Mouse (Mus musculus) heart, embryonic 13.5 days (tissue): ENCODE measurements around the gene Acer3. TPM values are rescaled to one million over a fixed set of nuclear protein-coding genes. Genes with fewer than 3 reads are reported as not detected.

Experiments
- ATAC-seq: fragments of 200-750 bp; cut with Nextera tagmentation; 2 replicates; pipeline ENCODE4 v1.8.0; 2017; ENCODE audit warnings: moderate TSS enrichment; ENCODE audit not compliant: insufficient number of reproducible peaks, low FRiP score, low TSS enrichment; ENCODE audit errors: extremely low read depth
- H3K27ac ChIP-seq: fragments of 300-500 bp; sonication (generic); replicated peaks from 2 replicates; pipeline ENCODE4 v1.5.1; 2015; ENCODE audit warnings: moderate library complexity, mild to moderate bottlenecking, inconsistent platforms
- H3K27me3 ChIP-seq: fragments of 300-500 bp; sonication (generic); replicated peaks from 2 replicates; pipeline ENCODE4 v1.6.1; 2015; ENCODE audit warnings: mild to moderate bottlenecking, inconsistent platforms
- H3K36me3 ChIP-seq: fragments of 300-500 bp; sonication (generic); 2 replicates; pipeline ENCODE4 v1.6.1; 2015; ENCODE audit warnings: mild to moderate bottlenecking, inconsistent platforms
- H3K4me1 ChIP-seq: fragments of 300-500 bp; sonication (generic); 2 replicates; pipeline ENCODE4 v1.6.1; 2015; ENCODE audit warnings: inconsistent platforms
- H3K4me2 ChIP-seq: fragments of 300-500 bp; sonication (generic); 2 replicates; pipeline ENCODE4 v1.6.1; 2015; ENCODE audit warnings: inconsistent platforms, mild to moderate bottlenecking, moderate library complexity
- H3K4me3 ChIP-seq: fragments of 300-500 bp; sonication (generic); 2 replicates; pipeline ENCODE4 v1.5.1; 2015; ENCODE audit warnings: moderate library complexity, mild to moderate bottlenecking, inconsistent platforms
- H3K9ac ChIP-seq: fragments of 300-500 bp; sonication (generic); 2 replicates; pipeline ENCODE4 v1.6.1; 2015; ENCODE audit warnings: inconsistent platforms, mild to moderate bottlenecking, moderate library complexity
- H3K9me3 ChIP-seq: fragments of 300-500 bp; sonication (generic); 2 replicates; pipeline ENCODE4 v1.6.1; 2016; ENCODE audit warnings: inconsistent platforms
- WGBS: fragments of 180-500 bp; shearing (Covaris S2); methylation state at CpG from one replicate; pipeline ENCODE4 v1.1.7; 2015; ENCODE audit warnings: mixed read lengths; 5-methylcytosine and 5-hydroxymethylcytosine counted together
- polyA plus RNA-seq: library from polyadenylated mRNA; unstranded; fragments of >200 nt; fragmentation: Nextera tagmentation; extraction: Ambion mirVana; gene quantifications from 2 replicates; pipeline ENCODE4 v1.2.1, GENCODE M21; 2015

The Acer3 gene
- polyA plus RNA-seq, 1 experiment from 2014 or later = 18.9 TPM

- no peak for ATAC-seq
- peaks cover 38% of the 10 kb centered on the region for H3K4me1 ChIP-seq
- no peaks in the 10 kb centered on the region for H3K27me3 ChIP-seq
- 85% methylated on average over 3 of the region's 3 CpGs for WGBS
- H3K27ac ChIP-seq = no peak overlapping the region
- H3K36me3 ChIP-seq = peaks cover 35% of the 10 kb centered on the region
- H3K9ac ChIP-seq = no peak overlapping the region
- no peak overlapping the region for H3K4me2 ChIP-seq
- no peak overlapping the region for H3K4me3 ChIP-seq
- no peaks in the 10 kb centered on the region for H3K9me3 ChIP-seq
Measured at GRCm38 (mm10) chr7:98351523-98351922, 30.5 kb upstream of the Acer3 start.

- ATAC-seq = no peak
Measured at GRCm38 (mm10) chr7:98349821-98350220, 28.8 kb upstream of the Acer3 start.

GRCm38 (mm10) chr7:98349096-98349495, 28.1 kb upstream of the Acer3 start:
- Histone ChIP-seq H3K4me2 (no peak overlapping the region), H3K9ac (no peak overlapping the region), H3K27ac (no peak overlapping the region), H3K27me3 (no peaks in the 10 kb centered on the region; the same call in 1 of the 2 replicates), H3K9me3 (no peaks in the 10 kb centered on the region), H3K4me1 (peaks cover 21% of the 10 kb centered on the region), H3K36me3 (peaks cover 32% of the 10 kb centered on the region), H3K4me3 (no peak overlapping the region)
- 8% methylated on average over 5 of the region's 5 CpGs for WGBS
- ATAC-seq = no peak

More at GRCm38 (mm10) chr7:98349821-98350220, 28.8 kb upstream of the Acer3 start:
- Histone ChIP-seq H3K9me3 (no peaks in the 10 kb centered on the region), H3K27ac (no peak overlapping the region), H3K36me3 (peaks cover 32% of the 10 kb centered on the region), H3K4me3 (no peak overlapping the region), H3K4me2 (no peak overlapping the region), H3K4me1 (peaks cover 24% of the 10 kb centered on the region), H3K27me3 (no peaks in the 10 kb centered on the region; the same call in 1 of the 2 replicates), H3K9ac (no peak overlapping the region)
- 87% methylated on average over 6 of the region's 6 CpGs for WGBS

- no peak overlapping the region for H3K27ac ChIP-seq
- no peak overlapping the region for H3K9ac ChIP-seq
- no peaks in the 10 kb centered on the region; the same call in 1 of the 2 replicates for H3K27me3 ChIP-seq
- H3K4me2 ChIP-seq = no peak overlapping the region
- peaks cover 17% of the 10 kb centered on the region for H3K4me1 ChIP-seq
- H3K9me3 ChIP-seq = no peaks in the 10 kb centered on the region
- H3K36me3 ChIP-seq = peaks cover 32% of the 10 kb centered on the region
- ATAC-seq = no peak
- no peak overlapping the region for H3K4me3 ChIP-seq
- whole genome bisulfite sequencing = 43% methylated on average over 7 of the region's 7 CpGs
Measured at GRCm38 (mm10) chr7:98348043-98348442, 27.0 kb upstream of the Acer3 start.

GRCm38 (mm10) chr7:98347471-98347870, 26.5 kb upstream of the Acer3 start:
- WGBS = 38% methylated on average over 5 of the region's 5 CpGs
- Histone ChIP-seq H3K27ac (no peak overlapping the region), H3K27me3 (peaks cover 4% of the 10 kb centered on the region), H3K4me1 (peaks cover 17% of the 10 kb centered on the region), H3K4me2 (no peak overlapping the region), H3K9me3 (no peaks in the 10 kb centered on the region), H3K4me3 (no peak overlapping the region), H3K9ac (no peak overlapping the region), H3K36me3 (peaks cover 26% of the 10 kb centered on the region)
- no peak for ATAC-seq

GRCm38 (mm10) chr7:98345036-98345435, 24.0 kb upstream of the Acer3 start:
- Histone ChIP-seq H3K9me3 (no peaks in the 10 kb centered on the region), H3K27me3 (peaks cover 5% of the 10 kb centered on the region), H3K36me3 (peaks cover 3% of the 10 kb centered on the region), H3K4me1 (peaks cover 22% of the 10 kb centered on the region), H3K4me2 (no peak overlapping the region), H3K9ac (no peak overlapping the region), H3K27ac (no peak overlapping the region), H3K4me3 (no peak overlapping the region)
- no peak for ATAC-seq
- WGBS = 26% methylated on average over 6 of the region's 6 CpGs

- Histone ChIP-seq H3K9me3 (no peaks in the 10 kb centered on the region), H3K4me2 (no peak overlapping the region), H3K9ac (no peak overlapping the region), H3K4me3 (no peak overlapping the region), H3K4me1 (peaks cover 22% of the 10 kb centered on the region), H3K27ac (no peak overlapping the region), H3K27me3 (peaks cover 5% of the 10 kb centered on the region), H3K36me3 (no peaks in the 10 kb centered on the region)
- no peak for ATAC-seq
- WGBS = 25% methylated on average over 3 of the region's 3 CpGs
Measured at GRCm38 (mm10) chr7:98344361-98344760, 23.4 kb upstream of the Acer3 start.

GRCm38 (mm10) chr7:98342249-98342648, 21.2 kb upstream of the Acer3 start:
- 51% methylated on average over 3 of the region's 3 CpGs for WGBS
- Histone ChIP-seq H3K9ac (no peak overlapping the region), H3K27me3 (peaks cover 5% of the 10 kb centered on the region), H3K9me3 (no peaks in the 10 kb centered on the region), H3K4me3 (no peak overlapping the region), H3K36me3 (no peaks in the 10 kb centered on the region), H3K4me2 (no peak overlapping the region), H3K27ac (no peak overlapping the region), H3K4me1 (peaks cover 12% of the 10 kb centered on the region; the same call in 1 of the 2 replicates)
- ATAC-seq = no peak

- peaks cover 5% of the 10 kb centered on the region for H3K27me3 ChIP-seq
- no peak overlapping the region for H3K27ac ChIP-seq
- H3K36me3 ChIP-seq = no peaks in the 10 kb centered on the region
- H3K4me3 ChIP-seq = peak overlapping the region; percentile 52
- no peak for ATAC-seq
- no peaks in the 10 kb centered on the region for H3K9me3 ChIP-seq
- peak overlapping the region; percentile 84 for H3K9ac ChIP-seq
- peak overlapping the region; percentile 86 for H3K4me2 ChIP-seq
- H3K4me1 ChIP-seq = peaks cover 12% of the 10 kb centered on the region; the same call in 1 of the 2 replicates
- WGBS = under 1% methylated on average over 13 of the region's 13 CpGs
Measured at GRCm38 (mm10) chr7:98341475-98341874, 20.5 kb upstream of the Acer3 start.

- Histone ChIP-seq H3K9me3 (no peaks in the 10 kb centered on the region), H3K4me1 (peaks cover 12% of the 10 kb centered on the region; the same call in 1 of the 2 replicates), H3K36me3 (no peaks in the 10 kb centered on the region), H3K4me2 (no peak overlapping the region), H3K27me3 (peaks cover 5% of the 10 kb centered on the region), H3K27ac (no peak overlapping the region), H3K9ac (no peak overlapping the region), H3K4me3 (no peak overlapping the region)
- 38% methylated on average over 5 of the region's 5 CpGs for WGBS
- no peak for ATAC-seq
Measured at GRCm38 (mm10) chr7:98340343-98340742, 19.3 kb upstream of the Acer3 start.

- H3K27ac ChIP-seq = no peak overlapping the region
- ATAC-seq = no peak
Measured at GRCm38 (mm10) chr7:98333987-98334386, 13.0 kb upstream of the Acer3 start.

GRCm38 (mm10) chr7:98333507-98333906, 12.5 kb upstream of the Acer3 start:
- ATAC-seq = no peak
- Histone ChIP-seq H3K4me1 (peaks cover 54% of the 10 kb centered on the region), H3K9me3 (no peaks in the 10 kb centered on the region), H3K4me3 (no peak overlapping the region), H3K36me3 (no peaks in the 10 kb centered on the region), H3K27ac (no peak overlapping the region), H3K4me2 (no peak overlapping the region), H3K9ac (no peak overlapping the region), H3K27me3 (no peaks in the 10 kb centered on the region)
- 84% methylated on average over 5 of the region's 5 CpGs for WGBS

More at GRCm38 (mm10) chr7:98333987-98334386, 13.0 kb upstream of the Acer3 start:
- Histone ChIP-seq H3K4me2 (no peak overlapping the region), H3K36me3 (no peaks in the 10 kb centered on the region), H3K9me3 (no peaks in the 10 kb centered on the region), H3K9ac (no peak overlapping the region), H3K4me3 (no peak overlapping the region), H3K4me1 (peaks cover 54% of the 10 kb centered on the region), H3K27me3 (no peaks in the 10 kb centered on the region)
- 60% methylated on average over 3 of the region's 3 CpGs for WGBS
